Mouse (Mus musculus) heart, postnatal 14 days (tissue): ENCODE measurements at regions not wholly inside any gene's neighbourhood (a gene's known extent, or its start where the extent isn't known, plus 50 kb on each side); places are given as distances from the start of the nearest gene placed in this dataset.

Experiments
- DNase-seq, 2 experiments: peaks; one replicate each; pipeline ENCODE4 v3.0.0; 2021 to 2022
- intact Hi-C: fragments of 180-260 bp; cut with DNase I; formaldehyde crosslinking; loops from one replicate; pipeline ENCODE4 v1.15.1; 2025

DNA sequence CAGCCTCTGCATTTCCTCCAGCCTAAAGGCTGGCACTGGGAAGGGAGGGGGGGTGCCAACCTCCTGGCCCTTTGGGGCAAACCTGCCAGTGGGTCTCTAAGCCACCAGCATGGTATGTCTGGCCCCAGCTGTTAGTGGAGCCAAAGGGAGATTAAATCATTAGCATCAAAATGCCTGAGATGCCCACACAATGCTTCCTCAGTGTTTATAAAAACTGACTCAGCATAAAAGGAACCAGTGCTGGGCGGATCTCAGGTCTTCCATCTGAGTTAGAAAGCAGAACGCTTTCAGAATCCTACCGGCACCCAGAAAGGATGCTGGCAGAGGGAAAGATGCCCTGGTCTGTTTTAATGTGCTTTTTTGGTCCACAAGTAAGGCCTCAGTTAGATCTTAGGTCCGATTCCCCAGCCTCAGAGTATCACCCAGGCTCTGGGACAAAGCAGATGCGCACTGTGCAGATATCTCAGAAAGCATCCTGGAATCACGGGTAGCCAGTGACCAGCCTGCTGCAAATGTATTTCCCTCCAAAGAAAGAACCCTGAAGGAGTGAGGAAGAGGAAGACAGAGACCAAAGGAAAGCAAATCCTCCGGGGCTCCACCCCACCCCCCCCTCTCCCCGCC is 53.3 kb upstream of the Armc2 start:
- intact Hi-C loops = loop anchor here (2.0 to 5.0 kb wide), 2 partner anchors 203 to 221 kb away; no protein-coding TSS in a partner anchor
- DNase-seq = no peak

GRCm38 (mm10) chr10:42070611-42071403 is 52.6 kb upstream of the Armc2 start:
- peak; percentile 36 to 68 for DNase-seq
- intact Hi-C loops = loop anchor here (2.0 to 5.0 kb wide), 2 partner anchors 204 to 221 kb away; no protein-coding TSS in a partner anchor

- intact Hi-C loops = loop anchor here (2.0 to 5.0 kb wide), 2 partner anchors 205 to 223 kb away; no protein-coding TSS in a partner anchor
- DNase-seq = no peak
These were observed 51.5 kb upstream of the Armc2 start for GRCm38 (mm10) chr10:42069751-42070150.

DNA sequence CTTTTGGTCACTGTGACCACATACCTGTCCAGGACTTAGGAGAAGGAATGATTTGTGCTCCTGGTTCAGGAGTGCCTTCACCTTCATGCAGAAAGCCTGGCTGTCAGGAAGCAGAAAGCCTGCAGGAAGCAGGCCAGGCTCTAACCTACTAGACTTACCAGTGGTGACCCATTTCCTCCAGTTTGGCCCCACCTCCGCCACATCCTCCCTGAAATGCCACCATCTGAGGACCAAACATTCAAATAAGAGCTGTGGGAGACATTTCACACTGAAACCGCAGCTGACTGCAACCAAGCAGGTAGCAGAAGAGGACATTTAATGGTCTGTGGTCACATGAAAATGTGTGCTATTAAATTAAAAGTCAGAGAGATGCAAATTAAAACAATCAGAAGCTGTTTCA is 50.3 kb upstream of the Armc2 start:
- intact Hi-C loops = no loop called here

More for the DNA sequence above, 50.3 kb upstream of the Armc2 start:
- DNase-seq = no peak
